Mouse (Mus musculus) limb, embryonic 14.5 days (tissue): ENCODE data around the gene Gm10337. TPM values are rescaled to one million over a fixed set of nuclear protein-coding genes. Genes with fewer than 3 reads are reported as not detected.

Experiments
- ATAC-seq: fragments of 200-750 bp; cut with Nextera tagmentation; 2 replicates; pipeline ENCODE4 v1.8.0; 2017; ENCODE audit warnings: low read depth, moderate number of reproducible peaks, moderate TSS enrichment; ENCODE audit not compliant: low FRiP score
- DNase-seq: peaks from one replicate; pipeline ENCODE4 v3.0.0-alpha.2; 2015; ENCODE audit warnings: low spot score
- H3K27ac ChIP-seq: fragments of 300-500 bp; sonication (generic); replicated peaks from 2 replicates; pipeline ENCODE4 v1.5.1; 2014; ENCODE audit warnings: low read depth, mild to moderate bottlenecking, low read length, moderate library complexity, mixed read lengths
- H3K27me3 ChIP-seq: fragments of 300-500 bp; sonication (generic); 2 replicates; pipeline ENCODE4 v1.6.1; 2014; ENCODE audit warnings: low read length, mixed read lengths; ENCODE audit not compliant: control insufficient read depth, insufficient read depth
- H3K36me3 ChIP-seq: fragments of 300-500 bp; sonication (generic); 2 replicates; pipeline ENCODE4 v1.6.1; 2014; ENCODE audit warnings: mild to moderate bottlenecking, low read length, moderate library complexity, mixed read lengths; ENCODE audit not compliant: control insufficient read depth, insufficient read depth
- H3K4me1 ChIP-seq: fragments of 300-500 bp; sonication (generic); 2 replicates; pipeline ENCODE4 v1.6.1; 2014; ENCODE audit warnings: antibody characterized with exemption, low read length, mixed read lengths; ENCODE audit not compliant: control insufficient read depth, insufficient read depth
- H3K4me2 ChIP-seq: fragments of 300-500 bp; sonication (generic); replicated peaks from 2 replicates; pipeline ENCODE4 v1.6.1; 2014; ENCODE audit warnings: low read depth, mild to moderate bottlenecking, low read length, moderate library complexity; ENCODE audit not compliant: severe bottlenecking
- H3K4me3 ChIP-seq: fragments of 300-500 bp; sonication (generic); replicated peaks from 2 replicates; pipeline ENCODE4 v1.5.1; 2014; ENCODE audit warnings: low read length
- H3K9ac ChIP-seq: fragments of 300-500 bp; sonication (generic); 2 replicates; pipeline ENCODE4 v1.6.1; 2014; ENCODE audit warnings: mild to moderate bottlenecking, low read depth, low read length, moderate library complexity; ENCODE audit not compliant: severe bottlenecking
- H3K9me3 ChIP-seq: fragments of 300-500 bp; sonication (generic); 2 replicates; pipeline ENCODE4 v1.6.1; 2016; ENCODE audit warnings: low read length; ENCODE audit not compliant: control insufficient read depth
- POLR2A ChIP-seq: fragments of 200-500 bp; IDR thresholded peaks from 2 replicates; pipeline ENCODE4 v1.8.0; 2012; ENCODE audit warnings: inconsistent platforms, mild to moderate bottlenecking, moderate library complexity, borderline replicate concordance; ENCODE audit not compliant: insufficient read depth, insufficient read length; ENCODE audit errors: extremely low read depth
- WGBS: fragments of 180-500 bp; shearing (Covaris S2); extraction: QIAGEN DNeasy Blood & Tissue Kit; methylation state at CpG from one replicate; pipeline ENCODE4 v1.1.7; 2014; 5-methylcytosine and 5-hydroxymethylcytosine counted together
- polyA plus RNA-seq, 2 experiments: library from polyadenylated mRNA; depleted of rRNA in 1 of 2; stranded (reverse) in 1 of 2; unstranded in 1 of 2; fragments of >200 nt; fragmentation: Nextera tagmentation in 1 of 2; extraction: Ambion mirVana in 1 of 2; gene quantifications; 2 replicates each; pipeline versions ENCODE4 v1.2.1 to v1.2.3; 2012 to 2014

The Gm10337 gene
- polyA plus RNA-seq, 2 experiments, result not detected

- TF ChIP-seq POLR2A, result no peak
- H3K4me1 ChIP-seq, result no peaks in the 10 kb centered on the region
- no peak overlapping the region for H3K27ac ChIP-seq
- no peak overlapping the region for H3K4me3 ChIP-seq
- DNase-seq (no peak), ATAC-seq (no peak)
- 75% methylated on average over 3 of the region's 3 CpGs for WGBS
- no peaks in the 10 kb centered on the region for H3K9me3 ChIP-seq
- no peaks in the 10 kb centered on the region for H3K27me3 ChIP-seq
- H3K4me2 ChIP-seq, result no peak overlapping the region
- H3K9ac ChIP-seq, result no peak overlapping the region
- peaks cover 77% of the 10 kb centered on the region for H3K36me3 ChIP-seq
Measured at GRCm38 (mm10) chr15:102527936-102528335, 24.4 kb downstream of the Gm10337 start.

GRCm38 (mm10) chr15:102528396-102528795, 24.9 kb downstream of the Gm10337 start:
- Histone ChIP-seq H3K9ac (no peak overlapping the region), H3K36me3 (peaks cover 81% of the 10 kb centered on the region), H3K9me3 (no peaks in the 10 kb centered on the region), H3K4me1 (no peaks in the 10 kb centered on the region), H3K27me3 (no peaks in the 10 kb centered on the region), H3K4me3 (no peak overlapping the region), H3K27ac (no peak overlapping the region), H3K4me2 (no peak overlapping the region)
- DNase-seq, result no peak
- TF ChIP-seq POLR2A, result no peak
- WGBS, result 96% methylated on average over 1 of the region's 1 CpGs
- ATAC-seq, result no peak

GRCm38 (mm10) chr15:102530566-102530965, 27.0 kb downstream of the Gm10337 start:
- H3K27ac ChIP-seq, result no peak overlapping the region
- H3K4me2 ChIP-seq, result no peak overlapping the region
- H3K9ac ChIP-seq, result no peak overlapping the region
- no peaks in the 10 kb centered on the region for H3K9me3 ChIP-seq
- no peaks in the 10 kb centered on the region for H3K27me3 ChIP-seq
- WGBS, result 90% methylated on average over 4 of the region's 4 CpGs
- H3K4me1 ChIP-seq, result no peaks in the 10 kb centered on the region
- H3K36me3 ChIP-seq, result peaks cover 85% of the 10 kb centered on the region
- DNase-seq, result no peak
- no peak for ATAC-seq
- no peak overlapping the region for H3K4me3 ChIP-seq
- TF ChIP-seq POLR2A, result no peak

DNA sequence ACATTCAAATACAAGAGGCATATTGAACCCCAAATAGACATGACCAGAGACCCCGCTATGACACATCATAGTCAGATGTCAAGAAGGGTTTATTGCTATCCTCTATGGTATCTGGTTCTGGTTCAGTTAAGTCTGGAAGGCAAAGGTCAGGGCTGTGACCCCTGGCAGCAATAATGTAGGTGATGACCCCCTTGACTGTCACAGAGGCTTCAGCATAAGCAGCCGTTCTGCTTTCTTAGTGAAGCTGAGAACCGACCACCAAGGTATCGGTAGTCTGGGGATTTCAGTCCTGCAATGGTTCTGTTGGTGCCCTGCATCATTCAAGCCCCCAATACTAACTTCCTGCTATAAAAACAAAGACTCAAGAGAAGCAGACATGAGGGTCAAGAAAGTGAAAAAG, 28.1 kb downstream of the Gm10337 start:
- no peak overlapping the region for H3K4me3 ChIP-seq
- no peak overlapping the region for H3K4me2 ChIP-seq
- DNase-seq (no peak), ATAC-seq (no peak)
- H3K27ac ChIP-seq, result no peak overlapping the region
- no peak for TF ChIP-seq POLR2A
- peaks cover 85% of the 10 kb centered on the region for H3K36me3 ChIP-seq
- H3K9ac ChIP-seq, result no peak overlapping the region
- no peaks in the 10 kb centered on the region for H3K27me3 ChIP-seq
- H3K9me3 ChIP-seq, result no peaks in the 10 kb centered on the region
- WGBS, result 69% methylated on average over 4 of the region's 4 CpGs
- no peaks in the 10 kb centered on the region for H3K4me1 ChIP-seq

DNA sequence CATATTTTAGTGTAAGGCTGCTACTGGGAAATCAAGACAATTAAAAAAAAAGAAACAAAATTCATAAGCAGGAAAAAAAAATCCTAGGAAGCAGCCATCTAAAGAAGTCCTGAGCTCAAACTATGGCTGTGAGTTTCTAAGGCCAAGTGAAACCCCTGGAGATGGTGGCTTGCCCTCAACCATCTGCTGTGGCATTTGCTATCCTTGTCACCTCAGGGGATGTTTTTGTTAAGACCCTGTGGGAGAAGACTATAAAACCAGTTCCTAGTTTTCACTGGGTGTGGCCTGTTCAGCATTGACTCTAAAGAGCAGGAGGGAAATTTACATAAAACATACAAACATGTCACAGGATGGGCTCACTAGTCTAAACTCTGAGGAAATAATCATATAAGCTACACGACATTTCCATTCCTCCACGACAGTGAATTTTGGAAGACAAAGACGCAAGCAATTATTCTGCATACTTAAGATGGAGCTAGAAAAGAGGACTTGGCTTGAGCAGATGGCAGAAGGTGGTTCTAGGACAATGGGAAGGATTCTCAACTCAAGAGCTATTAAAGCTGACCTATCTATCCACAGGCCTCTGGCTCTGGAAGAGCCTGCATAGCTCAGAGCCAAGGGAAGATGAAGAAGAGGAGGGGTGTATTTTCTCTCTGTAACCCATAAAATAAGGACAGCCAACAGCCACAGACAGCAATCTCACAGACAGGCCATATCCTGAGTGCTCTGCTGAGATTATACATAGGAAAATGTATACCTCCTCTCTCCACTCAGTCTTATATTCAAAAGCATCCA, 28.8 kb downstream of the Gm10337 start:
- 88% methylated on average over 3 of the region's 3 CpGs for WGBS
- H3K4me2 ChIP-seq, result no peak overlapping the region
- peaks cover 89% of the 10 kb centered on the region for H3K36me3 ChIP-seq
- H3K27me3 ChIP-seq, result no peaks in the 10 kb centered on the region
- ATAC-seq (no peak), DNase-seq (no peak)
- H3K9me3 ChIP-seq, result no peaks in the 10 kb centered on the region
- no peak overlapping the region for H3K27ac ChIP-seq
- no peak for TF ChIP-seq POLR2A
- H3K4me3 ChIP-seq, result no peak overlapping the region
- no peaks in the 10 kb centered on the region for H3K4me1 ChIP-seq
- no peak overlapping the region for H3K9ac ChIP-seq

DNA sequence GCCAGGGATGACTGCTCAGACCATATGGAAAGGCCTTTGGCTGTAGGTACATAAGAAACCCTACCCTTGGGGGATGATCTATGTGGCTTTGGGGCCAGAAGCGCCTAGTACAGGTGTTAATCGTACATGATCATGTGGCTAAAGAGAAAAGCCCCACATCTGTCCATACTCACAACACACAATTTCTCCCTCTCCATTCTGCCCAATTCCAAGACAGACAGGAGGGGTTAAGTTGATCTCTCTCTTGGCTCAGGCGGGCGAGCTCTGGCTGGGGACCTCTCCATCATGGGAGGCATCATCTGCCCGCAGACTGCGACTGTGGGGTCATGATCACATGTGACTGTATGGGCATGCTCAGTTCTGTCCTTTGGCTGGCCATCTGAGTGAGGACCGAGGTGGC, 30.4 kb downstream of the Gm10337 start:
- Histone ChIP-seq H3K4me2 (no peak overlapping the region), H3K27me3 (no peaks in the 10 kb centered on the region), H3K27ac (no peak overlapping the region), H3K36me3 (peaks cover 82% of the 10 kb centered on the region), H3K4me1 (no peaks in the 10 kb centered on the region), H3K9ac (no peak overlapping the region), H3K9me3 (no peaks in the 10 kb centered on the region), H3K4me3 (no peak overlapping the region)
- WGBS, result 81% methylated on average over 7 of the region's 7 CpGs
- no peak for ATAC-seq
- no peak for DNase-seq
- TF ChIP-seq POLR2A, result no peak
